Mouse (Mus musculus): ENCODE results near the gene Madcam1. TPM values are rescaled to one million over a fixed set of nuclear protein-coding genes. Genes with fewer than 3 reads are reported as not detected.
"Not testable (repeated sequence)": the region's sequence is repeated elsewhere in the genome, so short reads cannot be mapped to it uniquely, and the experiment has no call there.

Madcam1 gene
- polyA plus RNA-seq, 1 experiment from 2014 or later, result 32.5 TPM

DNA sequence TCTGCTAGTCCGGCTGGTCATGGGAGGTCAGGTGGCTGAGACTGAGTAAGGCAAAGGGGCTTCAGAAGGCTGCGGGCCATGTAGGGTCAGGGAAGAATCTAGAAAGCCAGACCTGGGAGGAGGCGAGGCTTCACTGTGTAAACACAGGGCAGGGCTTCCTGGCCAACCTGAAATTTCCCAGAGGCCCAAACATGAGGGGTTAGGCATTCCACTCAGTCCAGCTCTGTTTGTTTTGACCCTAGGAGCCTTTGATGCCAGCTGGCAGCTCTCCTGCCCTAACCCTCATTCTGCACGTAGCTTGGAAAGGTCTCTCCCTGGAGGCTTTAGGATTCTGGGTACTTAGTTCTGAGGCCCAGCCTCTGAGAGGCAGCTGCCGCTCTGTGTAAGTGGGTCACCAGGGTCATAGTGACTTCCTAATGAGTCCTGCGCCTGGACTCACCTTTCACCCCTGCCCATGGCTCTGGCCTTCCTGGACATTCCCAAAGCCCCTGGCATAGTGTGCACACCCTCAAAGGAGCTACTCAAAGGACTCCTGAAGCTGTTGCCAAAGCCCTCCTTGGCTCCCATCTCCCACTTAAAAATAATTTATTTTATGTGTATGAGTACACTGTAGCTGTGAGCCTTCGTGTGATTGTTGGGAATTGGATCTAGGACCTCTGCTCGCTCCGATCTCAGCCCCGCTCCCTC, 37.2 kb downstream of the Madcam1 start:
- no peaks in the 10 kb centered on the region for H3K9me3 ChIP-seq (ENCODE audit: control insufficient read depth, low read length)
- H3K27me3 ChIP-seq (replicated peaks; ENCODE audit: control insufficient read depth, insufficient read depth, low read length), result no peaks in the 10 kb centered on the region
- no peak overlapping the region for H3K4me3 ChIP-seq (ENCODE audit: low read depth, low read length)
- no peak overlapping the region for H3K4me2 ChIP-seq (ENCODE audit: low read length)
- DNase-seq (ENCODE audit: low spot score), result no peak
- 32% methylated on average over 10 of the region's 10 CpGs for WGBS
- H3K4me1 ChIP-seq (replicated peaks; ENCODE audit: control insufficient read depth, insufficient read depth, low read length), result peaks cover 28% of the 10 kb centered on the region
- H3K27ac ChIP-seq (ENCODE audit: low read depth), result peak overlapping the region; percentile 33; the same call in 1 of the 2 replicates
- peaks cover 2% of the 10 kb centered on the region; the same call in 1 of the 2 replicates for H3K36me3 ChIP-seq (ENCODE audit: control insufficient read depth, insufficient read depth, low read length)
- H3K9ac ChIP-seq (ENCODE audit: low read length), result no peak overlapping the region
- no peak for ATAC-seq (replicated peaks; ENCODE audit: low FRiP score, low TSS enrichment, low read depth)

DNA sequence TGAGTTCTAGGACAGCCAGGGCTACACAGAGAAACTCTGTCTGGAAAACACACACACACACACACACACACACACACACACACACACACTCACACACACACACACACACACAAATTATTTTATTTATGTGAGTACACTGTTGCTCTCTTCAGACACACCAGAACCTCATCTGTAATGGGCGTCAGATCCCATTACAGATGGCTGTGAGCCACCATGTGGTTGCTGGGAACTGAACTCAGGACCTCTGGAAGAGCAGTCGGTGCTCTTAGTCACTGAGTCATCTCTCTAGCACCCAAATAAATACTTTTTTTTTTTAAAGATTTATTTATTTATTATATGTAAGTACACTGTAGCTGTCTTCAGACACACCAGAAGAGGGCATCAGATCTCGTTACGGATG, 38.6 kb downstream of the Madcam1 start:
- 90% methylated on average over 2 of the region's 4 CpGs for WGBS
- DNase-seq (ENCODE audit: low spot score), result not testable (repeated sequence)

DNA sequence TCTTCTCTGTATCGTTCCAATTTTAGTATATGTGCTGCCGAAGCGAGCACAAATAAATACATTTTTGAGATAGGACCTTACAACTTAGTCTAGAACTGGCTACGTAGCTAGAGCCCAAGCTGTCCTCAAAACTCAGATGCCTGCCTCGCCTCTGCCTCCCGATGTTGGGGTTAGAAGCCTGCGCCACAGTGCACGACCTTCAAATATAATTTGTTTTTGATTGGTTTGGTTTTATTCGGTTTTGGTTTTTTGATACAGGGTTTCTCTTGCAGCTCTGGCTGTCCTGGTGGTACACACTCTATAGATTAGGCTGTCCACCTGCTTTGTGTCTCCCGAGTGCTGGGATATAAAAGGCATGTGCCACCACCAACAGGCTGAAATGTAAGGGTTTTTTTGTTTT, 39.2 kb downstream of the Madcam1 start:
- no peak for DNase-seq (ENCODE audit: low spot score)
- H3K4me2 ChIP-seq (ENCODE audit: low read length), result peak overlapping the region; percentile 98
- H3K36me3 ChIP-seq (ENCODE audit: control insufficient read depth, insufficient read depth, low read length), result peaks cover 14% of the 10 kb centered on the region
- H3K9ac ChIP-seq (ENCODE audit: low read length), result peak overlapping the region; percentile 94; the same call in 1 of the 2 replicates
- H3K27ac ChIP-seq (ENCODE audit: low read depth), result no peak overlapping the region
- WGBS, result 75% methylated on average over 10 of the region's 10 CpGs
- H3K4me1 ChIP-seq (replicated peaks; ENCODE audit: control insufficient read depth, insufficient read depth, low read length), result peaks cover 31% of the 10 kb centered on the region
- H3K27me3 ChIP-seq (replicated peaks; ENCODE audit: control insufficient read depth, insufficient read depth, low read length), result no peaks in the 10 kb centered on the region
- no peaks in the 10 kb centered on the region for H3K9me3 ChIP-seq (ENCODE audit: control insufficient read depth, low read length)
- peak overlapping the region; percentile 81 for H3K4me3 ChIP-seq (ENCODE audit: low read depth, low read length)
- 0 out of 2 replicates have a peak, but pooled peaks have one; percentile 1 for ATAC-seq (replicated peaks; ENCODE audit: low FRiP score, low TSS enrichment, low read depth)

More for the DNA sequence above, 38.6 kb downstream of the Madcam1 start:
- not testable (repeated sequence) for H3K4me2 ChIP-seq (ENCODE audit: low read length); H3K27me3 ChIP-seq (replicated peaks; ENCODE audit: control insufficient read depth, insufficient read depth, low read length); H3K9me3 ChIP-seq (ENCODE audit: control insufficient read depth, low read length); H3K27ac ChIP-seq (ENCODE audit: low read depth); ATAC-seq (replicated peaks; ENCODE audit: low FRiP score, low TSS enrichment, low read depth); H3K4me3 ChIP-seq (ENCODE audit: low read depth, low read length); H3K9ac ChIP-seq (ENCODE audit: low read length)
- H3K4me1 ChIP-seq (replicated peaks; ENCODE audit: control insufficient read depth, insufficient read depth, low read length), result peaks cover 31% of the 10 kb centered on the region
- peaks cover 13% of the 10 kb centered on the region; the same call in 1 of the 2 replicates for H3K36me3 ChIP-seq (ENCODE audit: control insufficient read depth, insufficient read depth, low read length)

DNA sequence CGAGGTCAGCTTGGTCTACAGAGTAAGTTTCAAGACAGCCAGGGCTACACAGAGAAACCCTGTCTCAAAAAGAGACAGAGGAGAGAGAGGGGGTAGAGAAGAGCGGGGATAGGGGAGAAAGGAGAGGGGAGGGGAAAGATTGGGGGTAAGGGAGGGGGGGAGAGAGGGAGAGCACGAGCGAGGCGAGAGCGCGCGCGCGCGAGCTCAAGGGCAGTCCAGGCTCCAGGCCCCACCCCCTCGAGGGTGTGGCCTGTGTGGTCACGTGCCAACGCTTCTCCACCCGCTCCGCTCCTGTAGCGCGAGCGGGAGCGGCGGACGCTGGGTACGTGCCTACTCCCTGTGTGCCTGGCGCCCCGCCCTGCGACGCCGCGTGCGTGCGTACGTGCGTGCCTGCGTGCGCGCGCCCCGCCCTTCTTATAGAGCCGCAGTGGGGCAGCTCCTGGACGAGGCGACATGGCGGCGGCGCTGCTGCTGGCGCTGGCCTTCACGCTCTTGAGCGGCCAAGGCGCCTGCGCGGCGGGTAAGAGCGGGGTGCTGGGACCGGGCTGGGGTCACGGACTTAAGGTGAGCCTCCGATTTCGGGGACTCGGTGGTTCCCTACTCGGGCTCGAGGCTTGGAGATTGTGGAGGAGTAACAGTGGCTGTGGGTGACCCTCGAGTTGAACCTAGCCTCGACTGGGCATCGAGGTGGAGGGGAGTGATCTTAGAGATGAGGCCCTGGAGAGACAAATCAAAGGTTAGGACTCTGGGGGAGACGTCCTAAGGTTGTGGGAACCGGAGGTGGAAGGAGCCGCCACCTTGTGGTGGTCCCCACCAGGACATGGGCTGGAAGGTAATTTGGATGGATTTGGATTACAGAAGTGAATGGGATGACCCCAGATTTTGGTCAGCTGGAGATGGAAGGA, 40.0 kb downstream of the Madcam1 start, which contains the start of gene Bsg:
Gene Bsg (plus strand): TSS at position 427 of the 905 bp plus-strand sequence.
- under 1% methylated on average over 64 of the region's 65 CpGs for WGBS
- peak within 1 kb of the TSS; percentile 94 for H3K9ac ChIP-seq (ENCODE audit: low read length)
- DNase-seq (ENCODE audit: low spot score) (peak; percentile 97), ATAC-seq (replicated peaks; ENCODE audit: low FRiP score, low TSS enrichment, low read depth) (peak; percentile 93)
- peaks cover 31% of the 10 kb centered on the region for H3K4me1 ChIP-seq (replicated peaks; ENCODE audit: control insufficient read depth, insufficient read depth, low read length)
- H3K9me3 ChIP-seq (ENCODE audit: control insufficient read depth, low read length), result no peaks in the 10 kb centered on the region
- H3K4me2 ChIP-seq (ENCODE audit: low read length), result peak within 1 kb of the TSS; percentile 98
- H3K4me3 ChIP-seq (ENCODE audit: low read depth, low read length), result peak within 1 kb of the TSS; percentile 81
- H3K36me3 ChIP-seq (ENCODE audit: control insufficient read depth, insufficient read depth, low read length), result peaks cover 22% of the 10 kb centered on the region
- H3K27ac ChIP-seq (ENCODE audit: low read depth), result peak within 1 kb of the TSS; percentile 75; the same call in 1 of the 2 replicates
- no peaks in the 10 kb centered on the region for H3K27me3 ChIP-seq (replicated peaks; ENCODE audit: control insufficient read depth, insufficient read depth, low read length)

DNA sequence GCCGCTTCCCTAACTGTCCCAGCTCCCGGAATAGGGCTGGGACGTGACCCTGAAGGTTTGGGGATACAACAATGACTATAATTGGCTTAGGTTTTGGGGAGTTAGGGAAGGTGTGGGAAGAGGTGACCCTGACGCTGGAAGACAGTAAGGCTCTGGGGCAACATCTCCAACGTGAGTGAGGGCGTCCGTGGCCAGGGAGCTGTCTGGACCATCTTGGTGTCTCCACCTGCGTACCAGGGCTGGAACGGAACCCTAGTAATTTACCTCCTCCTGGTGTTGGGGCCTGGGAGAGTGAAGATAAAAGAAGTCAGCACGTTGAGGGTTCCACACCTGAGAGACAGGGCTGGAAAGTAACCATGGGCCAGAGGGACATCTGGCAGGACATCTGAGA, 40.6 kb downstream of the Madcam1 start:
- ATAC-seq (replicated peaks; ENCODE audit: low FRiP score, low TSS enrichment, low read depth), result no peak
- Histone ChIP-seq H3K9ac (ENCODE audit: low read length) (peak overlapping the region; percentile 94), H3K4me2 (ENCODE audit: low read length) (peak overlapping the region; percentile 98), H3K36me3 (ENCODE audit: control insufficient read depth, insufficient read depth, low read length) (peaks cover 28% of the 10 kb centered on the region), H3K4me3 (ENCODE audit: low read depth, low read length) (peak overlapping the region; percentile 81), H3K9me3 (ENCODE audit: control insufficient read depth, low read length) (no peaks in the 10 kb centered on the region), H3K27me3 (replicated peaks; ENCODE audit: control insufficient read depth, insufficient read depth, low read length) (no peaks in the 10 kb centered on the region), H3K4me1 (replicated peaks; ENCODE audit: control insufficient read depth, insufficient read depth, low read length) (peaks cover 31% of the 10 kb centered on the region), H3K27ac (ENCODE audit: low read depth) (peak overlapping the region; percentile 75; the same call in 1 of the 2 replicates)
- WGBS, result 4% methylated on average over 10 of the region's 10 CpGs
- no peak for DNase-seq (ENCODE audit: low spot score)

DNA sequence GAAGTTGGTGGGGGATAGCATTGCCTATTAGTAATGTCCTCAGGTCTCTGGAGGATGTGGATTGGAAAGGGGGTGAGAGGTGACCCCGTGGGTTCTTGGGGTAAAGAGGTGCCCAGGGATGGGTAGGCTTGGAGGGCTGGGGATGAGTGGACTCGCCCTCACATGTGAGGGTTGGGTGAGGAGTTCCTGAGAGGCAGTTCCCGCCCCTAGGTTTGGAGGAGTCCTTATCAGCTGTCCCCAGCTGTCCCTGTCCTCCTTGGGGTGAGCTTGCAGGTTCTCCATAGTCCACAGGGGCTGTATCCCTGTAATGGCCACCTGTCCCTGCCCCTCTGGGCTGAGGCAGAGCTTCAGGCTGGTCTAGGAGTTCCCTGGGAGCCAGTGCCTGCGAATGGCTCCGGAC, 41.6 kb downstream of the Madcam1 start:
- Histone ChIP-seq H3K4me1 (replicated peaks; ENCODE audit: control insufficient read depth, insufficient read depth, low read length) (peaks cover 30% of the 10 kb centered on the region), H3K4me2 (ENCODE audit: low read length) (peak overlapping the region; percentile 98), H3K36me3 (ENCODE audit: control insufficient read depth, insufficient read depth, low read length) (peaks cover 38% of the 10 kb centered on the region), H3K9ac (ENCODE audit: low read length) (peak overlapping the region; percentile 94), H3K9me3 (ENCODE audit: control insufficient read depth, low read length) (no peaks in the 10 kb centered on the region), H3K27me3 (replicated peaks; ENCODE audit: control insufficient read depth, insufficient read depth, low read length) (no peaks in the 10 kb centered on the region), H3K27ac (ENCODE audit: low read depth) (no peak overlapping the region), H3K4me3 (ENCODE audit: low read depth, low read length) (peak overlapping the region; percentile 81)
- DNase-seq (ENCODE audit: low spot score), result no peak
- no peak for ATAC-seq (replicated peaks; ENCODE audit: low FRiP score, low TSS enrichment, low read depth)
- 77% methylated on average over 5 of the region's 5 CpGs for WGBS

DNA sequence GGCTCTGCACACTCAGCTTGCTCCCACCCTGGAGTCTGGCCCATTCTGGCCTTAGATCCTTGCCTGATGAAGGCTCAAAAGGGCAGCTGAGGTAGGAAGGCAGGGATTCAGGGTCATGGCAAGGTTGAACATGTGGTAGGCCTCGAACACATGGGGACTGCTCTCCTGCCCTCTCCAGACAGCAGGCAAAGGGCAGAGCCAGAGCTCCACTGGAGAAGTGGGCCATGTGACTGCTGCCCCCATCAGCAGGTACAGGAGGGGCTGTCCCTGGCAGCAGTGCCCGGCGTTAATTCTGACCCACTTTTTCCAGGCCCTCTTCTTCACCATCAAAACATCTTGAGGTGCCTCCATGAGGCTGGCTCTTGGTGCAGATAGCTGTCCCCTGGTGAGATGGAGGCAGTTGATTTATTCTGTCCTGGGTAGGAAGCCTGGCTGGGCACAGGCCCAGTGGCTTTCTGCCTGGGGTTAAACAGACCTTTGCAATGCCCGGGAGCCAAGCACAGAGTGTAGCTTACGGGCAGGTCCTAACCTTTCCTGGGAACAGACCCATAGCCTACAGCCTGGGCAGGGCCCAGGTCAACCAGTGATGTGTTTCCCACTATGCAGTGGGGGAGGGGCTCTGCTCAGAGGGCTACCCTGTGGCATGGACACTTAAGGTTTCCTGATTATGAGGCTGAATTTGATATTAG, 42.2 kb downstream of the Madcam1 start:
- Histone ChIP-seq H3K27ac (ENCODE audit: low read depth) (no peak overlapping the region), H3K4me3 (ENCODE audit: low read depth, low read length) (no peak overlapping the region), H3K9ac (ENCODE audit: low read length) (peak overlapping the region; percentile 0; the same call in 1 of the 2 replicates), H3K4me1 (replicated peaks; ENCODE audit: control insufficient read depth, insufficient read depth, low read length) (peaks cover 25% of the 10 kb centered on the region), H3K9me3 (ENCODE audit: control insufficient read depth, low read length) (no peaks in the 10 kb centered on the region), H3K27me3 (replicated peaks; ENCODE audit: control insufficient read depth, insufficient read depth, low read length) (no peaks in the 10 kb centered on the region), H3K4me2 (ENCODE audit: low read length) (peak overlapping the region; percentile 98), H3K36me3 (ENCODE audit: control insufficient read depth, insufficient read depth, low read length) (peaks cover 44% of the 10 kb centered on the region)
- 74% methylated on average over 5 of the region's 5 CpGs for WGBS
- no peak for DNase-seq (ENCODE audit: low spot score)
- ATAC-seq (replicated peaks; ENCODE audit: low FRiP score, low TSS enrichment, low read depth), result no peak

DNA sequence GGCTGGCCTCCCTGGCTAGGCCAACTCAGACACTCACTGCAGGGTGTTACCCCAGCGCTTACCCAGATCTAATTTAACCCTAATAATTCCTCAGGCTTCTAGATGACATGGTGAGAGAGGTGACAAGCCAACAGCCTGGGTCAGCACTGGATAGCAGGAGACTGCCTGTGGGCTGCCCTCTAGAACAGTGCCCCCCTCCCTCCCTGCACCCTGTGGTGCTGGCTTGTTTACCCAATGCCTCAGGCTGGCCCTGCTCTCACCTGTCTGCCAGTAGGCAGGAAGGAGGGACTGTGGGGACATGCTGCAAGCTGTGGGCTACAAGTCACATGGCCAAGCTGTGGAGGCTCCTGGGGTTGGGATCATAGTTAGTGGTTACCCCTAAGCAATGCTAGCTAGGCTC, 42.8 kb downstream of the Madcam1 start:
- Histone ChIP-seq H3K27me3 (replicated peaks; ENCODE audit: control insufficient read depth, insufficient read depth, low read length) (no peaks in the 10 kb centered on the region), H3K4me2 (ENCODE audit: low read length) (no peak overlapping the region), H3K36me3 (ENCODE audit: control insufficient read depth, insufficient read depth, low read length) (peaks cover 49% of the 10 kb centered on the region), H3K27ac (ENCODE audit: low read depth) (no peak overlapping the region), H3K9ac (ENCODE audit: low read length) (no peak overlapping the region), H3K4me1 (replicated peaks; ENCODE audit: control insufficient read depth, insufficient read depth, low read length) (peaks cover 22% of the 10 kb centered on the region), H3K4me3 (ENCODE audit: low read depth, low read length) (no peak overlapping the region), H3K9me3 (ENCODE audit: control insufficient read depth, low read length) (no peaks in the 10 kb centered on the region)
- no peak for DNase-seq (ENCODE audit: low spot score)
- 81% methylated on average over 1 of the region's 1 CpGs for WGBS
- ATAC-seq (replicated peaks; ENCODE audit: low FRiP score, low TSS enrichment, low read depth), result no peak
